Mouse (Mus musculus) intestine, postnatal 0 days (tissue): Measurements from ENCODE around the gene Gan. TPM values are rescaled to one million over a fixed set of nuclear protein-coding genes. Genes with fewer than 3 reads are reported as not detected.
A peak's percentile ranks its signal among the peaks of the same experiment; 100 is the strongest.

Experiments
- ATAC-seq: fragments of 200-750 bp; cut with Nextera tagmentation; 2 replicates; pipeline ENCODE4 v1.8.0; 2017; ENCODE audit warnings: mild to moderate bottlenecking, moderate TSS enrichment, moderate library complexity
- H3K27ac ChIP-seq: fragments of 300-500 bp; sonication (generic); 2 replicates; pipeline ENCODE4 v1.5.1; 2014; ENCODE audit warnings: mild to moderate bottlenecking, low read depth, low read length, moderate library complexity
- H3K27me3 ChIP-seq: fragments of 300-500 bp; sonication (generic); replicated peaks from 2 replicates; pipeline ENCODE4 v1.6.1; 2014; ENCODE audit warnings: low read length, mixed read lengths; ENCODE audit not compliant: control insufficient read depth, insufficient read depth
- H3K36me3 ChIP-seq: fragments of 300-500 bp; sonication (generic); 2 replicates; pipeline ENCODE4 v1.6.1; 2014; ENCODE audit warnings: mild to moderate bottlenecking, moderate library complexity; ENCODE audit not compliant: control insufficient read depth, insufficient read depth
- H3K4me1 ChIP-seq: fragments of 300-500 bp; sonication (generic); replicated peaks from 2 replicates; pipeline ENCODE4 v1.6.1; 2014; ENCODE audit warnings: antibody characterized with exemption, low read length, mixed read lengths; ENCODE audit not compliant: control insufficient read depth, insufficient read depth
- H3K4me2 ChIP-seq: fragments of 300-500 bp; sonication (generic); replicated peaks from 2 replicates; pipeline ENCODE4 v1.6.1; 2014; ENCODE audit warnings: low read depth, mild to moderate bottlenecking, moderate library complexity
- H3K4me3 ChIP-seq: fragments of 300-500 bp; sonication (generic); 2 replicates; pipeline ENCODE4 v1.5.1; 2014; ENCODE audit warnings: low read depth, low read length
- H3K9ac ChIP-seq: fragments of 300-500 bp; sonication (generic); 2 replicates; pipeline ENCODE4 v1.6.1; 2014; ENCODE audit warnings: mild to moderate bottlenecking, low read depth, low read length
- H3K9me3 ChIP-seq: fragments of 300-500 bp; sonication (generic); 2 replicates; pipeline ENCODE4 v1.6.1; 2016; ENCODE audit warnings: mixed run types; ENCODE audit not compliant: control insufficient read depth
- CTCF ChIP-seq: sonication (generic); IDR thresholded peaks from 2 replicates; pipeline ENCODE4 v1.5.1; 2016; ENCODE audit warnings: low read depth, mild to moderate bottlenecking, control low read depth, antibody characterized with exemption, moderate library complexity
- WGBS: fragments of 180-500 bp; shearing (Covaris S2); extraction: QIAGEN DNeasy Blood & Tissue Kit; methylation state at CpG from one replicate; pipeline ENCODE4 v1.1.7; 2014; 5-methylcytosine and 5-hydroxymethylcytosine counted together
- polyA plus RNA-seq: library from polyadenylated mRNA; unstranded; fragments of >200 nt; fragmentation: Nextera tagmentation; extraction: Ambion mirVana; gene quantifications from 2 replicates; pipeline ENCODE4 v1.2.1, GENCODE M21; 2015

Gene Gan
- polyA plus RNA-seq, 1 experiment from 2014 or later, result 1.1 TPM

DNA sequence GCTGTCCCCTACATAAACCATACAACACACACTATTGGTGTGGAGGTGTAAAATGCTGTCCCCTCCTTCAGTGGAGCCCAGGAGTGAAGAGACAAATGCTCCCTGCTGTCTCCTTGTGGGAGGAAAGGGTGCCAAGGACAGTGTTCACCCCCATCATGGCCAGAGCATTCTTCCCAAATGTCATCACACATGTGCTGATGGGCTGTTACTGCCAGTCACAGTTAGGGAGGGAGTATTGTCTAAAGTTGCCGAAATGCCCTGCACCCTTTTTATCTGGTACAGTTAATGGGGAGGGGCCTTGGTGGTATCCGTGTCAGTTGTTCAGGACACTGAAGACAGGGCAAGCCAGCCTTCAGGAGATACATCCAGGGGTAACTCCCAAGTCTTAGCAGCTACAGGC is 8.6 kb downstream of the Gan start:
- Histone ChIP-seq H3K36me3 (no peaks in the 10 kb centered on the region), H3K9ac (no peak overlapping the region), H3K27ac (no peak overlapping the region), H3K4me2 (no peak overlapping the region), H3K4me3 (no peak overlapping the region), H3K27me3 (no peaks in the 10 kb centered on the region), H3K9me3 (no peaks in the 10 kb centered on the region), H3K4me1 (0 out of 2 replicates have a peak, but pooled peaks cover 4% of the 10 kb centered on the region)
- no peak for TF ChIP-seq CTCF
- WGBS, result 86% methylated on average over 2 of the region's 2 CpGs
- no peak for ATAC-seq

DNA sequence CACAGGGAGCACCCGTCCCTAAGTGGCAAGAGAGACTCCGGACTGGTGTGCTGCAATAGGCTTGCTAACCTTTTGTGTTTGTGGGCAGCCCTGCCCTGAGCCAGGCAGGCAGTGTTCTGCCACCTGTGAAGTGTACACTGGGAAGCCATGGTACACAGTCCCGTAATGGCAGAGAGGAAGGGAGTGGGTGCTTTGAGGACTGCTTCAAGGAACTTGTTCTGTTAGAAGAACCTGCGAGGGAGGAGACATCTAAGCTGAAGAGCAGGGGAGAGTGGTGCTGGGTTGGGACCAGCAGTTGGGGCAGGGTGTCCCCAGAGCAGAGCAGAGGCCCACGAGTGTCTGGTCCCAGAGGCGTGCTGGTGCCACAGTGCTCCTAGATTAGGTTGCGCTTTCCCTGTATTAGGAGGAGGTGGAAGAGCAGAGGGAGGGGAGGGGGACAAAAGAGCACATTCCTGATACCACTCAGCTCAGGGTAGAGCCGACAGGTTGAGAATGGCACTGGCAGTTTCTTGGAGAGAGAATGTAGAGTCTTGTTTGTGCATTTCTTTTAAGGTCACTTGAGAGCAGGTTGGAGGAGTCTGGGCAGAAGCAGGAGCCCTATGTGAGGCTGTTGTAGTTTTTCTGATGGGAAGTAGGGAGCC is 9.4 kb downstream of the Gan start:
- H3K27me3 ChIP-seq, result no peaks in the 10 kb centered on the region
- H3K4me3 ChIP-seq, result no peak overlapping the region
- WGBS, result 70% methylated on average over 8 of the region's 8 CpGs
- no peak for ATAC-seq
- TF ChIP-seq CTCF, result no peak
- no peaks in the 10 kb centered on the region for H3K36me3 ChIP-seq
- no peak overlapping the region for H3K9ac ChIP-seq
- no peaks in the 10 kb centered on the region for H3K9me3 ChIP-seq
- H3K4me2 ChIP-seq, result no peak overlapping the region
- no peak overlapping the region for H3K27ac ChIP-seq
- 0 out of 2 replicates have a peak, but pooled peaks cover 4% of the 10 kb centered on the region for H3K4me1 ChIP-seq

DNA sequence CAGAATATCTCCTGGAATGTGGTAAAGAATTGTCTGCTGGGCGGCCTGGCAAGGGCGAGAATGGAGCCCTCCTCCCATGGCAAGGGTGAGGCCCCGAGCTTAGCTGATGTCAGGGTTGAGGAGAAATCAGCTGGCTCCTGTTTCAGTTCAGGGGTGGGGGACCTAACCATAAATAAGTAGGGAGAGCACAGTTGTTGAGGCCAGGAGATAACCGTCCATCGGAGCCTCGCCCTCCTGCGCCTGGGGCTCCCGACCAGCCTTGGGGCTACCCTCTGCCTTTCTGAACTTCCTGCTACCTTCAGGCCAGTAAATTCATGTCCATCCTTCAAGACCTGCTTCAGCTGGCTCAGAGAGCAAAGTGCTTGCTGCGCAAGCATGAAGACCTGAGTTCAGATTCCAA is 10.4 kb downstream of the Gan start:
- Histone ChIP-seq H3K36me3 (no peaks in the 10 kb centered on the region), H3K4me1 (0 out of 2 replicates have a peak, but pooled peaks cover 7% of the 10 kb centered on the region), H3K27ac (no peak overlapping the region), H3K4me2 (no peak overlapping the region), H3K9ac (no peak overlapping the region), H3K9me3 (no peaks in the 10 kb centered on the region), H3K4me3 (no peak overlapping the region), H3K27me3 (no peaks in the 10 kb centered on the region)
- WGBS, result 53% methylated on average over 9 of the region's 9 CpGs
- ATAC-seq, result peak; percentile 32; the same call in 1 of the 2 replicates
- no peak for TF ChIP-seq CTCF

DNA sequence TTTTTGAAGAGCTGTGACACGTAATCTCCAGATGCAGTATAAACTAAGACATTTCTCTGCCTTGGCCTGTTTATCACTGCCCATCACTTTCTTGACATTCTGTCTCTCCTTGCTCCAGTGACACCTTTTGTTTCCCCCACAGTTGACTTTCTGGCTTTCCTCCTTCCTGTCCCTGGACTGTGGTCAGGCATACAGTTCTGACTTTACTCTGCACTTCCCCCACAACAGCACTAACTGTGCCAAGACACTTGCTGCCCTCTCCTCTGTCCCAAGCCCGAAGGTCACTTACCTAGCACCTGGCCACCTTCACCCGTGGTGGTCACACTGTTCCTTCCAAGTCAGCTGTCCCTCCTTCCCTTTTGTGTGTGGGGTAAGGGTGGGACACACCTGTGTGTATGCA is 13.9 kb downstream of the Gan start:
- no peak overlapping the region for H3K4me3 ChIP-seq
- peaks cover 8% of the 10 kb centered on the region; the same call in 1 of the 2 replicates for H3K36me3 ChIP-seq
- no peaks in the 10 kb centered on the region for H3K9me3 ChIP-seq
- H3K4me2 ChIP-seq, result no peak overlapping the region
- ATAC-seq, result no peak
- no peak overlapping the region for H3K27ac ChIP-seq
- no peaks in the 10 kb centered on the region for H3K27me3 ChIP-seq
- no peak overlapping the region for H3K9ac ChIP-seq
- TF ChIP-seq CTCF, result no peak
- H3K4me1 ChIP-seq, result 0 out of 2 replicates have a peak, but pooled peaks cover 7% of the 10 kb centered on the region
- 80% methylated on average over 3 of the region's 3 CpGs for WGBS

DNA sequence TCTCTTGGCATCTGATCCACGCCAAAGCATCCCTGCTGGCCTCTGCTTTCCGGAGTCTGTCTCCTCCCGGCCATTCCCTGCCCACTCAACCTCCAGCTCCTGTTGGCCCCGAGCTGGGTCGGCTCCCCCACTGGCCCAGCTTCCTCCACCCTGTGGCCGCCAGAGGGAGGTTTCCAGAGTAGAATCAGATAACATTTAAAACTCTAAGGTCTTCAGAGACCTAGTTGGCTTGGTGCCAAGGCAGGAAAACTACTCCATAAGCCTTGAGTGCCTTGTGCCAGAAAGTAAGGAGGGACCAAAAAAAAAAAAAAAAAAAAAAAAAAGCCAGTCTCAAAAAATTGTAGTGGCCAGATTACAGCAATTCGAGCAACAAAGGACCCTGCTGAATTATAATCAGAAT is 15.0 kb downstream of the Gan start:
- Histone ChIP-seq H3K4me2 (no peak overlapping the region), H3K27ac (no peak overlapping the region), H3K36me3 (peaks cover 8% of the 10 kb centered on the region; the same call in 1 of the 2 replicates), H3K9me3 (no peaks in the 10 kb centered on the region), H3K4me1 (0 out of 2 replicates have a peak, but pooled peaks cover 3% of the 10 kb centered on the region), H3K4me3 (no peak overlapping the region), H3K27me3 (no peaks in the 10 kb centered on the region), H3K9ac (no peak overlapping the region)
- TF ChIP-seq CTCF, result peak; percentile 53
- no peak for ATAC-seq
- WGBS, result 29% methylated on average over 7 of the region's 7 CpGs

DNA sequence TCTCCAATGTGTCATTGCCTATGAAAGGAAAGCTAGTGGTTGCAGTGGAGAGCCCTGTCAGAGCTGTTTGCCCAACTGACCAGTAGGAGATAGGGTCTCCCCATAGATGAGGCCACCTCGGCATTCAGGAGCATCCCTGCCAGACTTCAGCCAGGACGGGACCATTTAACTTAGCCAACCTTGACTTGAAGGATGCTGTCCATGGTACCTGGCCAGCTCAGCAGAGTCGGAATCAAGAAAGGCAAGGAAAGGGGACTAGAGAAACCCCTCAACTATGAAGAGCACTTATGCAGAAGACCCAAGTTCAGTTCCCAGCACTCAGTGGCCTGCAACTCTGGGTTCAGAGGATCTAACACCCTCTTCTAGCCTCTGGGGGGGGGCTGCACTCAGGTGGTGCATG is 15.8 kb downstream of the Gan start:
- TF ChIP-seq CTCF, result no peak
- Histone ChIP-seq H3K36me3 (peaks cover 8% of the 10 kb centered on the region; the same call in 1 of the 2 replicates), H3K9ac (no peak overlapping the region), H3K9me3 (no peaks in the 10 kb centered on the region), H3K4me2 (no peak overlapping the region), H3K27ac (no peak overlapping the region), H3K27me3 (no peaks in the 10 kb centered on the region), H3K4me3 (no peak overlapping the region), H3K4me1 (0 out of 2 replicates have a peak, but pooled peaks cover 3% of the 10 kb centered on the region)
- WGBS, result 78% methylated on average over 3 of the region's 3 CpGs
- no peak for ATAC-seq
